Mouse (Mus musculus) gastrocnemius, adult 18-20 months (tissue): ENCODE results near the gene Mgst2. TPM values are rescaled to one million over a fixed set of nuclear protein-coding genes. Genes with fewer than 3 reads are reported as not detected.

ENCODE experiments used
- DNase-seq: peaks from one replicate; pipeline ENCODE4 v3.0.0; 2021; ENCODE audit warnings: low spot score
- total RNA-seq, 2 experiments: library from RNA; stranded (reverse); gene quantifications; 2 replicates each; pipeline ENCODE4 v1.2.3; 2021

Gene Mgst2
- total RNA-seq, 2 experiments from 2014 or later, result 0.37 TPM; not detected in 1

DNA sequence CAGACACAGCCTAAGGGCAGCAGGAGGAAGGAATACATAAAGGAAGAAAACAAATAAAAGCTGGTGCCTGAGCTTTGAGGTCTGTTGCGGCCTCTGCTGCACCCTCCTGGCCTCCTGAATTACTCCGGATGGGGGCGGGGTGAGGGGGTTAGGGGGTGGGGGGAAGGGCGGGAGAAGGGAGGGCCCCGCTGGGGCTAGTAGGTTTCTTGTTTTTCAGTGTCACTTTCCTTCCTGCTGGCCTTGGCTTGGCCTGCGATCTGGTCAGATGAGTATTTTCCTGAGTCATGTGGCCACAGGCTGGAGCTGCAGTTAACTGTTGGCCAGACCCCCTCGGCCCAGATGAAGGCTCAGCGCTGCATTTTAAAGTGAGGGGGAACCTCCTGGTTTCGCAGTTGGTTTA, 7.5 kb upstream of the Mgst2 start:
- peak; percentile 40 for DNase-seq

DNA sequence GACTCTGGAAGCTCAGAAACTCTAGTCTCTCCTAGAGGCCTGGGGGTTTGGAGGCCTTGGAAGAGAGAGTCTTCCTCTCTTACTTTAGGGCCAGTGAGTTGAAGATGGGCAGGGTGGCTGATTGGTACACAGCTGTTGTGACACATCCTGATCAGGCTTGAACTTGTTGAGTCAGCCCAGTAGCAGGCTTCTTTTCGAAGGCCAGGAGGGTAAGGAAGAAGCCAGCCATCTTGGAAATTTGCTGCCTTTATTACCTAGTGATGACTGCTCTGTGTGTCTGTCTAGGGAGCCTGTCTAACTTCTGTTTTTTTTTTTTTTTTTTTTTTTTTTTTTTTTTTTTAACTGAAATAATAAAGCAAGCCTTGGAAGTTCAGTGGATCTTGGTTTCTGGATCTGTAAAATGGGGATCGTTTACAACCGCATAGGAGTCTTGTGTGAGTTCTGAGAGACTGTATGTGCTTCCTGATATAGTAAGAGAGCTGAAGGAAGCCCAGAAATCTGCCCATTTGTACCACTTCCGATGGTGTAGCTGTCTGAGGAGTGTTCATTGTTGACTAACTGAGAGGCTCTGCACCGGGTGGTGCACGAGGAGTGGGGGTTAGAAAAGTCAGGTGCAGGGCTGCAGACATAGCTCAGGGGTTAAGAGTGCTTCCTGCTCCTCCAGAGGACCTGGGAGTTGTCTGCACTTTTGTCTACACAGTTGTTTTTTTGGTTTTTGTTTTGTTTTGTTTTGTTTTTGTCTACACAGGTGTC, 5.7 kb upstream of the Mgst2 start:
- no peak for DNase-seq

DNA sequence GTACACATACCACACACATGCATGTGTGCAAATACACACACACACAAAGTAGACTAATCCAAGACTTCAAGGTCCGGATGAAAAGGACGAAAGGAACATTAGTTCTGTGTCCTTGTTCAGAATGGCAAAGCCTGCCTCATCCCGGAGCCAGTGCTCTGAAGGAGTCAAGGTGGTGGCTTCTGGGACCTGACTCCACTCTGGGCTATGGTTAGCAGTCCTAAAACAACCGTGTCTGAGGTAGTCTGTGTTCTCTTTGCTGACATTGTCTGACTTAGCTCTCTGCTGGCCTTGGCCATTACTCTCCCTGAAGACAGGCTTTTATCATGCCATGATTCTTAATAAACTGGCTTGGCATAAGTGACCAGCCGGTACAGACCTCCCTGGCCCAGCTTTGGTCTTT, 745 bp upstream of the Mgst2 start:
- DNase-seq, result no peak

DNA sequence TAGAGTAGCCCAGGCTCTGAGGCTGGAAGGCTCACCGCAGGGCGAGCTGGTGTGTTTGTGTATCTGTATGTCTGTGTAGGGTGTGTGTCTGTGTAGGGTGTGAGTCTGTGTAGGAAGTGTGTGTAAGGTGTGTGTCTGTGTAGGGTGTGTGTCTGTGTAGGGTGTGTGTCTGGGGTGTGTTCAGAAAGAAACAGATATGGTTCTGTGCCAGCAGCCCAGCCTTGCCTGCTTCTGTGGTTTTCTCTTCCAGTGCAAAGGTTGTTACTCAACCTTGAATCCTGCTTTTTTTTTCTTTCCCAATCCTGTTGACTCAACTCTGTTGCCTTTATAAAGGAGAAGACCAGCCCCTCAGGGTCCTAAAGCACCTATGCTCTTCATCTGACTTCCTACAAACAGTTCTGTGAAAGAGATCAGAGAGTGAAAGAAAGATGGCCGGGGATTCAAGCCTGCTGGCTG, 689 bp downstream of the Mgst2 start:
- no peak for DNase-seq

DNA sequence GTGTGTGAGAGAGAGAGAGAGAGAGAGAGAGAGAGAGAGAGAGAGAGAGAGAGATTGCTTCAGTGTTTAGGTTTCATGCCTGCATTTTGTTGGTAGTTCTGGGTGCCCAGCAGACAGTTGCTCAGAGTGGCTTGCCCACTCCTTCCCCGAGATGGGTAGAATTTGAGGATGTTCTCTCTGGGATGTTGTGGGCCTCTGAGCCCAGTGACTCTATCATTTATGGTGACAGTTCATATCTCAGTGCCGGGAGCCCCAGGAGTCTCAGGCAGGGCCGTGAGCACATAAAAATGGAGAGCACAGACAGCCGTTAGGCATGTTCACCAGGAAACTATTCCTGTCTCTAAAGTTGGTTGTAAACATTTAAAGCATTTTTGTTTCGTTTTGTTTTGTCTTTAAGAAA, 1.2 kb downstream of the Mgst2 start:
- DNase-seq, result no peak

DNA sequence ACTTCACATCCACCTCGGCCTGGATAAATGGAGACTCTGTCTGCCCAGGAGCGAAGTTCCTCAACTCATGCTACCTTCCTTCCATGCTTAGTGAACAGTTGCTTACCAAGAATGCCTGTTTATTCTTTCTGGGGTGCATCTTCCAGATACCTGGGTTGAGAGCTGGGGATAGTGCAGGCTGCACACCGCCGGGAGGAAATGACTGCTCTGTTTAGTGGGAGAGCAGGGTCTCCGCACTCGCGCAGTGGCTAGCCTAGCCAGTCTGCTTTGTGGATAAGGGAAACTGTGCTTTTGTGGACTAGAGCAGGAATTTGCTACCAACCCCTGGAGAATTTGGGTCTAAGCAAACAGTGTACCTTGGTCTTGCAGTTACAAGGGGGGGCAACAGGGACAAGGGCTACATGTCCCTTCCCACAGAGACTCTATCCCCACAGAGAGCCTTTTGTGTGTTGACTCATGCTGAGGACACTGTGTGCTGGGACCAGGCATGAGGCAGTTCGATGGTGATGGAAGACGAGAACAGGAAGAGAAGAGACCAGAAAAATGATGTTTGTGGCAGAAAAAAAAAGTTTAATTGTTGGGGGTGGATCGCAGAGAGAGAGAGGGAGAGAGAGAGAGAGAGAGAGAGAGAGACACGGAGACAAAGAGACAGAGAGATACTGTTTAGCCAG, 1.9 kb downstream of the Mgst2 start:
- DNase-seq, result no peak

DNA sequence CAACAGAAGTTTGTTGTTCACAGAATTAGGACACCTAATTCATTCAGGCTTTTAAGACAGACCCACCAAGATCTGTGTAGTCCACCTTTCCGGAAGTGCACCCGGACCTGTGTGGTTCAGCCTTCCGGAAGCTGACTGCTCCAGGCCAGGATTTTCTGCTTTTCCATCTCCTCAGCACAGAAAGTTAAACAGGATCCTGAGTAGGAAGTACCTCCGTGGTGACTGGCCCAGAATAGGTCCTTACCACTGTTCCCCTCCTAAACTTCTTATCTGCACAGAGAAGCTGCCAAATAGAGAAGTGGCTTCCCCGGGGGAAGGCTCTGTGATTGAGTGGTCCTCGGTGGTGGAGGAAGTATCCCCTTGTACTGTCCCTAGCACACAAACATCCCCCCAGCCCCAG, 2.4 kb downstream of the Mgst2 start:
- no peak for DNase-seq

DNA sequence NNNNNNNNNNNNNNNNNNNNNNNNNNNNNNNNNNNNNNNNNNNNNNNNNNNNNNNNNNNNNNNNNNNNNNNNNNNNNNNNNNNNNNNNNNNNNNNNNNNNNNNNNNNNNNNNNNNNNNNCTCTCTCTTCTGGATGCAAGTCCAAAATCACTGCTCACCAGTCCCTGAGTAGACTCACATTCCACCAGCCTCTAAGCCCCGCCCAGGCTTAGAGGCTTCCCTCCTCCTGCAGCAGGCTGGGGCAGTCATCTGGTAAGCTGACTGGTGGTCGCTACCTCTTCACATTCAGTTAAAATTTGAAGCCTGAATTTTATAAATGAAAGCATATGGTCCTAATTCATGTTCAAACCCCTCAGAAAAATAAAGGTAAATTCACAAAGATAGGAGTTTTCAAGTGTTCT, 8.4 kb downstream of the Mgst2 start:
- no peak for DNase-seq

DNA sequence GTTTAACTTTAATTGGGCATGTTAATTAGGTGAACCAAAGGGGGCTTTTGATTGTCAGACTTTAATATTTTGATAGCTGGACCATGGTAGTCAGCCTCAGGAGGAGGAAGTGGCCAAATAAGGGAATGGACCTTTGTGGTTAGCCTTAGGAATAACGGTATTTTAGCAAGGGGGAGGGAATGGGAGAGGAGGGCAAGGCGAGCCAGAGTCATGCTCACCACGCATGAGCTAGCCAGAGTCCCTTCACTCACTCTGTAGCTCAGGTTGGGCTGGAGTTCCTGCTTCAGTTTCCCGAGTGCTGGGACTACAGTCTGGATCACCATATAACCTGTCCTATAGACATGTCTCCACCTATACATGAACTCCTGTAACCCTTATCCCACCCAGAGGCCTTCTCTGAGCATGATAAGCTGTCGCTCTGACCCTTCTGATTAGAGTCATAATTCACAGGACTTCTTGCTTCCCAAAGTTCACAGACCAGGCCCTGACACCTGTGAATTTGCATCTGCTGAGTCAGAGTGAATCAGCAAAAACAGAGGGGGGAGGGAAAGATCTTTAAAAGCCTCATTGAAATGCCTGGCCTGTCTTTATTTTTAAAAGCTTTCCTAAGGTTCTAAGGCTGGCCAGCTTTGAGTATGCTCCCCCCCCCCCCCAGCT, 10.4 kb downstream of the Mgst2 start:
- DNase-seq, result no peak

DNA sequence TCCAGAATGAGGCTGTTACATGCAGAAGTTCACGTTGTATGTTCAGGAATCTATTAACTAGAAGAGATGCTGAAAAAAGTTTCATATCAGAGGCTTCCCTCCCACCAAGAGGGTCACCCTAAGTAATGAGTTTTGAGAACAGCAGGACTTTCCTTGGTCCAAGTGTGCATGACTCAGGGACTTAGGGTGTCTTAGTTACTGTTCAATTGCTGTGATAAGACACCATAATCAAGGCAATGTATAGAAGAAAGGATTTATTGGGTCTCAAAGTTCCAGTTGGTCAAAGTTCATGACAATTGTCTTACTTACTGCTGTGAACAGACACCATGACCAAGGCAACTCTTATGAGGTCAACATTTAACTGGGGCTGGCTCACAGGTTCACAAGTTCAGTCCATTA, 10.9 kb downstream of the Mgst2 start:
- no peak for DNase-seq

DNA sequence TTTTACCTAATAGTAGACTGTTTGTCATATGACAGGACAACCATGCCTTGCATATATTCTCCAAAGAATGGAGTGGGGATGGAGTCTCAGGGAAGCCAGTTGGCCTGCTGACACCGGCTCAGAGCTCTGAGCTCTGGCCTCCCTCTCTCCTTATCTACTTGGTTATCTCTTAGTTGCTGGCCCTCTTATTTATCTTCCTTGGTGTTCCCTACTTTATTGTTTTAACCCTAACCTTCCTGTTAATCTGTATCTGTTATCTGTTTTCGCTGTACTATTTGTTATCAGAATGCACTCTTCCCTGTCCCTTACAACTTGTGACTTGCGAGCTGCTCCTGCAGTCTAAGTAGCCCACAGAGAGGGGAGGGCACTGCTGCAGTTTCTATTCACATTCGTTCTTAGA, 12.5 kb downstream of the Mgst2 start:
- no peak for DNase-seq

DNA sequence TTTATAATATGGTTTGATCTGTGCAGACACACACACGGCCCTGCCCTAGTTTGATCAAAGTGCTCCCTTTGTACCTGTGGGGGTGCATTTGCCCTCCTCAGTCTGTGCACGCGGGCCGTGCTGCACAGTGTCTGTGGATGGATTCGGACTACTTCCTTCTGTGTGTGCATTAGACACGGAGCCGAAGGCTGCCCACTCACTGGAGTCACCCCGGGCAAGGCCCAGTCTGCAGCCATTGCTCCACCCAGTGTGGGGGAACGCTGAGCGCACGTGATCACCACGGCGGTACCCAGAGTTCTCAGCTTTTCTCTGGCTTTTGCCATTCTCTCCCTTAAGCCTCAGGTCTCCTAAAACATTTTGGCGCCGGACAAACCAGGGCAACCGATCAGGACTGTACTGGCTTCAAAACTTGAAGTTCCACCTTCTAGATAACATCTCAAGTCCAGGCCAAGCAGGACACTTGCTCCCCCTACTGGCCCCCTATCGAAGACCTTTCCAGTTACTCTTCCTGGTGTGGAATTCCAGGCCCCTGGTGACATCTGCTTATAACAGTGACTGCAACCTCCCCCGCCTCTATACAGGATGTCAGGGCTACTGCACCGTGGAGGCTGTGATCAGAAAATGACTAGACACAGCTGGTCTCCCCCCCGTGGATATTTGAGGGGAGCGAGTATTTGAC, 13.4 kb downstream of the Mgst2 start:
- peak; percentile 61 for DNase-seq

DNA sequence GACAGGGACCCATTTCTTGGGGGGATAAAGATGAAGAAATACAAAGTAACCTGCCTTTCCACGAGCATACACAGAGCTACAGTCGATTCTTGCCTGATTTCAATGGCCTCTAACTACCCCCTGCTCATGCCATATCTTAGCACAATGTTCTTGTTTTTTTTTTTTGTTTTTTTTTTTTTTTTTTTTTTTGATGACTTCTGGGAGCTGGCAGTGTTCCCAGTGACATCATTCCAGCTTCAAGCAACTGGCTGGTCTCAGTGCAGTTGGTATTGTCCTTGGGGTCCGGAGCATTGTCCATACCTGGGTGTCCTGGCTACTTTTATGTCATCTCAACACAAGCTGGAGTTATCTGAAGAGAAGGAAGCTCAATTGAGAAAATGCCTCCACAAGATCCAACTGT, 14.8 kb downstream of the Mgst2 start:
- no peak for DNase-seq

DNA sequence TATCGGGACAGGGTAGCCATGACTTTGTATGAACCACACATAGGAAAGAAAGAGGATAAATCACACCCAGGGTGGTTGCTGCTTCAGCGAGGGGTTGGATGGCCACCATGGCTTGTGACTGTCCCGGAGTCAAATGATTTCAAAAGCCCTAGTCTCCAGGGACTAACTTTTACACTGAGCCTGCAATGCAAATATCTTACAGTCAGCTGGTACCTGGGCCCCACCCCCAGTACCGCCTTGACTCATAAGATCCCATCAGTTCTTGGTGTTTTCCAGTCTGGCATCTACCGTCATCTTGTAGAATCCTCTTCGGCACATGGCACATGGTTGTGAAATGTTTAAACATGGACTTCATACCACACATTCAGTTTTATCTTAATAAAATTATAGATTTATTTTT, 25.4 kb downstream of the Mgst2 start:
- DNase-seq, result no peak

DNA sequence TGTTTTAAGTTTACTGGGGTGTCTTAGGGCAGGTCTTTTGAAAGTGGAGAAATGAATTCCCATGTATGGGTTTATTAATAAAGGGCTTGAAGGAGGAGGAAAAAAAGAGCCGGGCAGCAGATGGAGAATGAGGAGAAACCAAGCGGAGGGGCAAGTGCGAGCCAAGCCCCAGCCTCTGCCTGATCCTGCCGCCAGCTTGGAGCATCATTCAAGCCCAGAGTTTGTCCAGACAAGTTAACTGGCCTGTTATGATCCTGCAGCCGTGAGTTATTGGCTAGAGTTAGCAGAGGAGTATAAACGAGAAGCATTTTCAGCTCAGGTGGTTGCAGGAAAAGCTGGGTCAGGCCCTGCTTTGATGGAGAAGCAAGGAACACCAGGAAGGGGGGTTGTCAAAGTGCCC, 26.2 kb downstream of the Mgst2 start:
- no peak for DNase-seq

DNA sequence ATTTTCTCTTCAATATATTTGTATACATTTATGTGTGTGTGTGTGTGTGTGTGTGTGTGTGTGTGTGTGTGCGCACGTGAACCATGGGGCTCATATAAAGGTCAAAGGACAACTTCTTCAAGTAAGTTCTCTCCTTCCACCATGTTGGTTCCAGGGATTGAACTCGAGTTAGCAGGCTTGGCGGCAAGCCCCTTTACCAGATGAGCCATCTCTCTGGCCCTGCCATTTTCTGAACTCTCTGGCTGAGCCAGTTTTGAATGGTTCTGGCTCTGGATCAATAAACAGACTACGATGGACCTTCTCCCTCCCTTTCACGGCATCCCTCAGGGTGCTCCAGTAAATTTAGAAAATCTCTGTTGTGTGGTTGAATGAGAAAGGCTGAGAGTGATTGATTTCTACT, 26.6 kb downstream of the Mgst2 start:
- no peak for DNase-seq

DNA sequence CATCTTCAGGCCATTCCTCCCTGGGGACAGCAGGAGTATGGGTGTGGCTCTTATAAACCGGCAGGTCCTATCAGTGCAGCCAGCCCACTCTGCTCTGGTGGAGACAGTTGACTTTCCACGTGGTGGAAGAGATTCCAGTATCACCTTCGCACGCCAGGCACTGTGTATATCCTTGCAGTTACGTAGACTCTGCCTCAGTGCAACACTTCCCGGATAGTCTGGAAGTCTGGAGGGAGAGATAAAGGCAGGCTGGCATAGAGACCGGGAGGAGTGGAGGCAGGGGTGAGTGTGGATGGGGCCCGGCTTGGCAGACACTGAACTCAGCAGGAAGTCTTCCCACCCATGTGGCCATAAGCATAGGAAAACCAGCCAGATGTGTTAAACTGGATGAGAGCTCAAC, 28.6 kb downstream of the Mgst2 start:
- no peak for DNase-seq

DNA sequence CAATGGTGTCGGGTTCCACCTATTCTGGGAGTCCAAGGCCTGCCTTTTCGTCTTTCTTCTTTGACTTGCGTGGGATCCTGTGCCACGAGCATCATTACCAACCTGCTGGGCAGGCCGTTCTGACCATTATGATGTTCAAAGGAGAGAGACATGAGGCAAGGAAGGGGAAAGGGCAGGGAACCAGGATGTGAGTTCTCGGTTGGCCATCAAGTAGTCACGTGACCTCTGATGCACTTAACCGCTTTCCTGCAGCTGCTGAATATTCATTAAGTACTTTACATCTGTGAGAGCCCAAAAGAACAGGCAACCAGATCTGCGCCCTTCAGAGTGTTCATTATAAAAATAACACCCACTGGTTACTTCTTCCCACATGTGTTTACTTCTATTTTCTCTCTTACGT, 33.0 kb downstream of the Mgst2 start:
- DNase-seq, result no peak

DNA sequence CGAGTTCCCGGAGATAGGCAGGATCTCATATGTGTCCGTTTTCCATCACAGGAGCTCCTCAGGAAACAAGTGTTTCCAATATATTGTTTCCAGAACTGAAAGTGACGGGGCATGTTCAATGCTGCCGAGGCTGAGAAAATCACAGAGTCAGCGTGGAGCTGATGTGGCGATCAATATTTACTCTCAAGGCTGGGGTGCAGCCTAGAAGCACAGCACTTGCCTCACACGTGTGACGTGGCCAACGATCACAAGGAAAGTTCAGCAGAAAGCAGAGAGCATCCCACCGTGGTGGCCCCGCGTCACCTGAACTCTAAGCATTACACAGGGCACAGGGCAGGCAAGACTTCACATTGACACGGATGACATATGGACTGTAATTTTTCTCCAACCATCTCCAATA, 34.4 kb downstream of the Mgst2 start:
- no peak for DNase-seq

DNA sequence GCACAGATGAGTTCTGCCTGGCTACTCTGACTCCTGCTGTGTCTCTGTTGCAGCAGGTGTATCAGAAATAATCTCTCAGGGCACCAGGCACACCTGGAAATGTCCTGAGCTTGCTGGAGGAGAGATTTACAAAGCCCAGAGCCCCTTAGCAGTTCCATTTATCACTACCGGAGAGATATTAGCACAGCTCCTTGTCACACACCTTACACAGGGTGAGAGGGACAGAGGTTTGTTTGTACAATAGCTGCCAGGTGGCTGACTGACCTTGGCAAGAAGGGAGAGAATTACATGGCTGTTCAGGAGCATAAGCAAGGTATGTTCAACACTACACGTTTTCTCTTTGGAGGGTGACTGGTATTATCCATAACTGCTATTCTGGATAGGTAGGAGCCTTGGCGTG, 35.6 kb downstream of the Mgst2 start:
- DNase-seq, result no peak

DNA sequence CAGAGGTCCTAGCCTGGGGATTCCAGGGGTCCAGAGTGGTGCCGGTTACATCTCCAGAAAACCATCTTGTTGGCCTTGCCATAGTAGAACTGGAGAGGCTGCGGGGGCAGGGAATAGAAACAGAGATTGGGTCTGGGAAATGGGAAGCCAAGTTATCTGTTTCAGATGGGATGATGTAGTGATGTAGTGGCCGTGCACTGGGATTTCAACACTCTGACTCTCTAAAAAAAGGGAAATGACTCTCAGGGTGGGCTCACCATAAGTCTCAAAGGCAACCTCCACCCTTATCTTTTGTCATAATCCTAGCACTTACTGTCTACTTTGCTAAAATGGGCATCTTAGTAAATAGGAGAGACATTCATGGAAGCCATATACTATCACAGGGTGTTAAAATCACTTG, 37.8 kb downstream of the Mgst2 start:
- no peak for DNase-seq

DNA sequence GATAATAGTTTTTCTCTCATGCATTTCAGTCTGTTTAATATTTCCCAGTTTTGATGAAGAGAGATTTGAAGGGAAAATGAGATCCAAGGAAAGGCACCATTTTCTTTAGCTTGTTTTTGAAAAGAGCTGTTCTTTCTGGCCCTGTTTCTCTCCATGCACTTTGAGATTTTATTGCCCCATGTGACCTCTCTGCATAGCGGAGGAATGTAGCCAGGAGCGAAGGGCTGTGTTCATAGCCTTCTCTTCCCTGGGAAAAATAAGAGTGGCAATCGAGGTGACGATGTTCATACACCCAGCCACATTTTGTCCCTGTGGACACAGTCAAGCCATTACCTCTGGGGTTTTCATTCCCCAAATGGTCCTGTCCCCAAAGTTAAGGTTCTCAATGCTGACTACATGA, 40.0 kb downstream of the Mgst2 start:
- DNase-seq, result no peak
